Mouse (Mus musculus) cortical plate, adult 2 months (tissue): Measurements from ENCODE around the gene Zgpat.

Experiments
- CTCF ChIP-seq: fragments of 200-500 bp; IDR thresholded peaks from 2 replicates; pipeline ENCODE4 v1.5.1; 2011; ENCODE audit warnings: mild to moderate bottlenecking, control low read depth, low read length; ENCODE audit not compliant: insufficient read depth; ENCODE audit errors: extremely low read depth
- POLR2A ChIP-seq: fragments of 200-500 bp; IDR thresholded peaks from 2 replicates; pipeline ENCODE4 v1.6.1; 2011; ENCODE audit warnings: mild to moderate bottlenecking, low read length, control low read depth; ENCODE audit not compliant: insufficient read depth; ENCODE audit errors: extremely low read depth

- no peak for TF ChIP-seq CTCF
- TF ChIP-seq POLR2A = no peak
Observed at GRCm38 (mm10) chr2:181390136-181390870, 25.6 kb downstream of the Zgpat start.
